Mouse (Mus musculus) E14TG2a.4 (cell line): ENCODE measurements around the gene Rgmb.

Source experiments
- CTCF ChIP-seq: conservative IDR thresholded peaks from 2 replicates; pipeline ENCODE4 v1.5.1; 2014; ENCODE audit warnings: low read length
- NANOG ChIP-seq: IDR thresholded peaks from 2 replicates; pipeline ENCODE4 v1.6.1; 2014; ENCODE audit warnings: borderline replicate concordance, low read length, mixed read lengths

DNA sequence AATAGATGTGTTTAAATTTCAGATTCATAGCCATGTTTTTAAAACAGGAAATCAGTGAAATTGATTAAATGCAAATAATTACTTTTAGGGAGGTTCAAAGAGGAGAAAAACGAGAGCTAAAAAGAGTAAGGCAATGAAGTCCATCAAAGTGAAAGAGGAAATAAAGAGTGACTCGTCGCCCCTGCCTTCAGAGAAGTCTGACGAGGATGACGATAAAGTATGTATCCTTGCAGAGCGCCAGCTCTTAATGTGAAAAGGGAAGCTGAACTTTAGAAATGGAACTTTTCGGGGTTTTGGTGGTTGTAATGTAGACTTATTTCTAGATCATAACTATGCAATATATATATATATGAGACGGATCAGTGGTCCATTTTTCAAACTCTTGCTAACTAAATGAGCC is 69.6 kb downstream of the Rgmb start:
- TF ChIP-seq CTCF (no peak), NANOG (no peak)
